Mouse (Mus musculus) ES-E14 (cell line): ENCODE measurements around the gene Ina. TPM values are rescaled to one million over a fixed set of nuclear protein-coding genes. Genes with fewer than 3 reads are reported as not detected.
A peak's percentile ranks its signal among the peaks of the same experiment; 100 is the strongest.

Experiments used
- DNase-seq: peaks from one replicate; pipeline ENCODE4 v3.0.0-alpha.2; 2013; ENCODE audit warnings: low read depth, low spot score
- H3K27ac ChIP-seq: 2 replicates; pipeline ENCODE4 v1.5.1; 2012; ENCODE audit warnings: low read depth, mild to moderate bottlenecking, low read length, moderate library complexity, mixed read lengths; ENCODE audit not compliant: poor library complexity, insufficient read depth, severe bottlenecking
- H3K36me3 ChIP-seq: 2 replicates; pipeline ENCODE4 v1.6.1; 2012; ENCODE audit warnings: mild to moderate bottlenecking, low read length, moderate library complexity, mixed read lengths; ENCODE audit not compliant: control insufficient read depth, poor library complexity, insufficient read depth, severe bottlenecking
- H3K4me1 ChIP-seq, 2 experiments: fragments of 150-350 bp in 1 of 2; sonication (generic) in 1 of 2; 2 replicates each; pipeline ENCODE4 v1.6.1; 2012; ENCODE audit warnings: low read length in 2 of 2, mild to moderate bottlenecking in 1 of 2, mixed read lengths in 1 of 2; ENCODE audit not compliant: control insufficient read depth in 2 of 2, insufficient read depth in 2 of 2, poor library complexity in 1 of 2
- H3K4me3 ChIP-seq, 2 experiments: fragments of 150-350 bp in 1 of 2; sonication (generic) in 1 of 2; 2 replicates each; pipeline ENCODE4 v1.5.1; 2012; ENCODE audit warnings: low read length in 2 of 2, low read depth in 1 of 2, mild to moderate bottlenecking in 1 of 2, mixed read lengths in 1 of 2; ENCODE audit not compliant: insufficient read depth in 1 of 2, poor library complexity in 1 of 2, severe bottlenecking in 1 of 2
- H3K9ac ChIP-seq: 2 replicates; pipeline ENCODE4 v1.6.1; 2012; ENCODE audit warnings: low read depth, mild to moderate bottlenecking, low read length, mixed read lengths; ENCODE audit not compliant: poor library complexity, insufficient read depth, severe bottlenecking
- H3K9me3 ChIP-seq: fragments of 150-350 bp; sonication (generic); 2 replicates; pipeline ENCODE4 v1.6.1; 2012; ENCODE audit warnings: low read depth, mild to moderate bottlenecking, low read length; ENCODE audit not compliant: control insufficient read depth, insufficient read depth
- CHD2 ChIP-seq: IDR thresholded peaks from 2 replicates; pipeline ENCODE4 v1.6.1; 2014; ENCODE audit warnings: mild to moderate bottlenecking, low read depth, low read length, inconsistent platforms
- HCFC1 ChIP-seq: IDR thresholded peaks from 2 replicates; pipeline ENCODE4 v1.6.1; 2012; ENCODE audit warnings: low read length, inconsistent platforms, borderline replicate concordance; ENCODE audit not compliant: insufficient read depth
- MAFK ChIP-seq: IDR thresholded peaks from 2 replicates; pipeline ENCODE4 v1.6.1; 2014; ENCODE audit warnings: mild to moderate bottlenecking, low read depth, low read length, inconsistent platforms; ENCODE audit not compliant: insufficient read depth
- ZC3H11A ChIP-seq: IDR thresholded peaks from 2 replicates; pipeline ENCODE4 v1.6.1; 2012; ENCODE audit warnings: low read depth, mild to moderate bottlenecking, inconsistent platforms, low read length, borderline replicate concordance
- ZNF384 ChIP-seq: IDR thresholded peaks from 2 replicates; pipeline ENCODE4 v1.6.1; 2012; ENCODE audit warnings: low read depth, low read length, inconsistent platforms
- in situ Hi-C, 2 experiments: fragments of 600-800 bp; cut with MboI; formaldehyde crosslinking; loops; one replicate each; pipeline ENCODE4 v1.15.1; 2025; ENCODE audit warnings: low sequenced_read_pairs in 2 of 2, inconsistent platforms in 1 of 2; ENCODE audit not compliant: unreplicated experiment in 2 of 2
- total RNA-seq: library from RNA; depleted of rRNA; stranded (reverse); fragments of 300-350 nt; gene quantifications from 2 replicates; pipeline ENCODE4 v1.2.3, GENCODE M21; 2012

Gene Ina
- total RNA-seq, 1 experiment, result 9.8 TPM

DNA sequence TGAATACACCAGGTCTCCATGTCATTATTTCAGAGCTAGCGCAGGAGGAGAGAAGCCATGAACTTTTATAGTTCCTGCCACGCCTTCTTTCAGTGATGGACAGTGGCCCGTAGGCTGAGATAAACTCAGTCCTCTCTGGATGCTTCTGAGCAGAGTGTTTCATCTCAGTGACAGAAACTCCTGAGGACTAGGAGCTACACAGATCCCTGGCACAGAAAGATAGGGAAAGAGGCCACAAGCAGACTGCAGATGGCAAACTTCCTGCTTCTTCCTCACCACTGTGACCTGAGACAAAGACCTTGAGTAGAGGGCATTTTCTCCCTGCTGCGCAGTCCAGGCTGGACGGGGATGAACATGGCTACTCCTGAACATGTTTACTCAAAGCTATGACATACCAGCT lies 45.7 kb upstream of the Ina start:
- Histone ChIP-seq H3K9me3 (no peaks in the 10 kb centered on the region), H3K9ac (no peak overlapping the region), H3K4me1 (peaks cover 2 to 15% of the 10 kb centered on the region in 2 experiments; a peak in 2 of 4 replicates), H3K36me3 (no peaks in the 10 kb centered on the region), H3K4me3 (no peak overlapping the region), H3K27ac (no peak overlapping the region)
- in situ Hi-C loops, result no loop called here
- no peak for DNase-seq
- TF ChIP-seq CHD2 (no peak), ZNF384 (no peak), HCFC1 (no peak), ZC3H11A (no peak), MAFK (no peak)

GRCm38 (mm10) chr19:46969286-46969985 lies 45.1 kb upstream of the Ina start:
- no peaks in the 10 kb centered on the region for H3K36me3 ChIP-seq
- H3K4me1 ChIP-seq, result peaks cover 2 to 15% of the 10 kb centered on the region in 2 experiments; a peak in 2 of 4 replicates
- no peak overlapping the region for H3K27ac ChIP-seq
- in situ Hi-C loops, result no loop called here
- H3K9ac ChIP-seq, result no peak overlapping the region
- no peak for TF ChIP-seq CHD2
- TF ChIP-seq MAFK, result no peak
- no peak overlapping the region for H3K4me3 ChIP-seq
- DNase-seq, result no peak
- no peaks in the 10 kb centered on the region for H3K9me3 ChIP-seq

- no peak for TF ChIP-seq HCFC1
- no peak for TF ChIP-seq CHD2
- TF ChIP-seq ZC3H11A, result no peak
- H3K36me3 ChIP-seq, result no peaks in the 10 kb centered on the region
- no peaks in the 10 kb centered on the region for H3K9me3 ChIP-seq
- H3K9ac ChIP-seq, result no peak overlapping the region
- DNase-seq, result no peak
- in situ Hi-C loops, result no loop called here
- H3K27ac ChIP-seq, result no peak overlapping the region
- H3K4me1 ChIP-seq, result peaks cover 2 to 15% of the 10 kb centered on the region in 2 experiments; a peak in 2 of 4 replicates
- no peak overlapping the region for H3K4me3 ChIP-seq
Measured at GRCm38 (mm10) chr19:46970121-46970729, 44.3 kb upstream of the Ina start.

- H3K4me1 ChIP-seq, result peaks cover 2 to 15% of the 10 kb centered on the region in 2 experiments; a peak in 2 of 4 replicates
- H3K9me3 ChIP-seq, result no peaks in the 10 kb centered on the region
- in situ Hi-C loops, result no loop called here
- no peak for DNase-seq
- peak overlapping the region; percentile 46; the same call in 1 of the 2 replicates for H3K27ac ChIP-seq
- H3K9ac ChIP-seq, result 0 out of 2 replicates have a peak overlapping the region, but pooled peaks have one; percentile 4
- TF ChIP-seq HCFC1 (no peak), MAFK (no peak), ZC3H11A (no peak), CHD2 (no peak), ZNF384 (no peak)
- H3K4me3 ChIP-seq, result no peak overlapping the region
- H3K36me3 ChIP-seq, result no peaks in the 10 kb centered on the region
Measured at GRCm38 (mm10) chr19:46971051-46971689, 43.3 kb upstream of the Ina start.
